In the genomic region with DNA sequence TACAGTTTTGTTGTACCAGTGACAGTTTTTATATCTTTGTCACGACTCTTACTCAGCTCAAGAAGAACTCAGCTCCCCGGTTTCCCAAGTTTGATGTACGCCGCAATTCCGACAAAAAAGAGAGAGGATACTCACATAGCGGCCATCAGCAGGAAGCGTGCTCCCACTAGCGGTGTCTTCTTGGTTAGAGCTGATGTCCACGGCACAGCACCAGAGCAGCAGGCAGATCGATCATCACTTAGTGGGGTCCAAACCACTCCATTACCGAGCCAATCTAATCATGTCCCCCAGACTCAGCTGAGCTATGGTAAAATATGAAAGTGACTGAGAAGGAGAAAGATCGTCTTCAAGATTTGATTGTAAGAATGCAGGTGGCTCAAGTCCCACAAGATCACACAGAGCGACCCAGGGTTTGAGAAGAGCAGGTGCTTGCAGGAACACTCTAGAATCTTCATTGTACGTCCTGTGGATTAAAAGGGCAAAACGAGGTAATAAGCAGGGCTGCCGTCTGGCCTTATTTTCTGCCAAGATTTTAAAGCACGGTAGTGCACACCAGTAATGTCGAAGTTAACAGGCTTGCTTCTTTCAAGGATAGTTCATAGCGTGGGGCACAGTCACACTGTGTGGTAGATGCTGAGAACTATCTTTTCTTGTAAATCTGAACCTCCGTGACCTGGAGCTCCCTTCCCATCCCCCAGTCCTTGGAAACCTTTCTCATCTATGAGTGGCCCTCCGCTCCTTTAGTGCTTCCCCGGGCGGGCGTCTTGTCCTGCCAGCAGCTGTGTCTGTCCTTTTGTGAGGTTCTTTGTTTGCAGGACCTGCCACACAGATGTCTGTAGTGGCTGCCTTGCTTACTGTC, we compare ENCODE assay signal across 11 mouse cellular contexts. TPM values are rescaled to one million over a fixed set of nuclear protein-coding genes. Genes with fewer than 3 reads are reported as not detected.
DNase-seq lines count a peak whose midpoint lies in the region; ATAC-seq and TF ChIP-seq lines count a peak whose summit lies in the region.
"Had no signal": no experiment of that assay in that cellular context is flagged by ENCODE, and none has a peak within 500 bp of the region (broad histone marks: within the 10 kb centered on the region; RNA-seq: fewer than 3 reads in every experiment).

No protein-coding gene starts in this region.

- H3K4me2 ChIP-seq in forebrain, embryonic 11.5 days (ENCODE audit: low read depth, low read length, severe bottlenecking), result peak overlapping the region; percentile 37; the same call in 1 of the 2 replicates
- no peak overlapping the region for H3K4me2 ChIP-seq in hindbrain, postnatal 0 days (ENCODE audit: low read depth, low read length)

- no peaks in the 10 kb centered on the region for H3K9me3 ChIP-seq in forebrain, embryonic 11.5 days (ENCODE audit: control insufficient read depth, low read length)
- H3K9me3 ChIP-seq in hindbrain, postnatal 0 days (ENCODE audit: low read length), result no peaks in the 10 kb centered on the region

- H3K9ac ChIP-seq in liver, adult 2 months (ENCODE audit: low read depth, low read length), result no peak overlapping the region
- H3K9ac ChIP-seq in forebrain, embryonic 11.5 days (ENCODE audit: low read length), result peak overlapping the region; percentile 45
- no peak overlapping the region for H3K9ac ChIP-seq in hindbrain, postnatal 0 days (replicated peaks; ENCODE audit: low read length)

- H3K79me2 ChIP-seq in liver, adult 2 months (ENCODE audit: control insufficient read depth, insufficient read depth, low read length), result no peaks in the 10 kb centered on the region

- 45% methylated on average over 24 of the region's 24 CpGs for WGBS in liver, adult 2 months
- 24% methylated on average over 24 of the region's 24 CpGs for WGBS in forebrain, embryonic 11.5 days
- WGBS in hindbrain, postnatal 0 days, result 28% methylated on average over 24 of the region's 24 CpGs

- H3K4me3 ChIP-seq in liver, adult 2 months (ENCODE audit: insufficient read depth, low read depth, low read length), result no peak overlapping the region
- no peak overlapping the region for H3K4me3 ChIP-seq in forebrain, embryonic 11.5 days (ENCODE audit: low read depth, low read length)
- no peak overlapping the region for H3K4me3 ChIP-seq in hindbrain, postnatal 0 days (ENCODE audit: low read length)

- H3K27ac ChIP-seq in liver, adult 2 months (replicated peaks; ENCODE audit: insufficient read depth, low read depth, low read length), result no peak overlapping the region
- peak overlapping the region; percentile 70 for H3K27ac ChIP-seq in forebrain, embryonic 11.5 days (ENCODE audit: low read depth, low read length)
- H3K27ac ChIP-seq in hindbrain, postnatal 0 days, result no peak overlapping the region
- H3K27ac ChIP-seq: macrophage had no signal

- peaks cover 31% of the 10 kb centered on the region for H3K27me3 ChIP-seq in liver, adult 2 months (ENCODE audit: control insufficient read depth, insufficient read depth, low read length)
- peaks cover 39% of the 10 kb centered on the region for H3K27me3 ChIP-seq in forebrain, embryonic 11.5 days (ENCODE audit: control insufficient read depth, insufficient read depth, low read length)
- H3K27me3 ChIP-seq in hindbrain, postnatal 0 days (ENCODE audit: insufficient read depth, low read length), result peaks cover 73% of the 10 kb centered on the region

- TF ChIP-seq CTCF in liver, adult 2 months (IDR thresholded peaks at IDR 0.05; ENCODE audit: low read depth, low read length), result peak; percentile 19; the same call in 1 of the 2 replicates
- TF ChIP-seq CTCF in hindbrain, postnatal 0 days (IDR thresholded peaks at IDR 0.05; ENCODE audit: low read depth), result peak; percentile 60

- no peak for DNase-seq in liver, adult 2 months (ENCODE audit: extremely low read depth, low read depth, low spot score)
- no peak for DNase-seq in liver
- no peak for DNase-seq in forebrain, embryonic 11.5 days (ENCODE audit: low spot score)
- peak; percentile 62 for DNase-seq in hindbrain, postnatal 0 days (ENCODE audit: low spot score)
- peak; percentile 52 for DNase-seq in retina, postnatal 1 day
- no peak for DNase-seq in urinary bladder, postnatal 4 days (ENCODE audit: low spot score in 2 of 2)
- DNase-seq in spleen, postnatal 4 days (ENCODE audit: low spot score in 2 of 2), result no peak
- DNase-seq: heart, postnatal 4 days; right cerebral cortex, postnatal 4 days; thymus, postnatal 14 days had no signal

- TF ChIP-seq POLR2A in liver, adult 2 months (IDR thresholded peaks at IDR 0.05; ENCODE audit: extremely low read depth, insufficient read depth, low read length), result no peak

- no peaks in the 10 kb centered on the region for H3K36me3 ChIP-seq in liver, adult 2 months (ENCODE audit: control insufficient read depth, insufficient read depth, low read length)
- H3K36me3 ChIP-seq in forebrain, embryonic 11.5 days (ENCODE audit: control insufficient read depth, insufficient read depth, low read length), result no peaks in the 10 kb centered on the region
- H3K36me3 ChIP-seq in hindbrain, postnatal 0 days (ENCODE audit: insufficient read depth, low read length), result no peaks in the 10 kb centered on the region

- ATAC-seq in forebrain, embryonic 11.5 days (replicated peaks; ENCODE audit: low FRiP score), result peak; percentile 53
- no peak for ATAC-seq in hindbrain, postnatal 0 days

- H3K4me1 ChIP-seq in liver, adult 2 months (ENCODE audit: control insufficient read depth, insufficient read depth, low read length), result no peaks in the 10 kb centered on the region
- peaks cover 14% of the 10 kb centered on the region for H3K4me1 ChIP-seq in forebrain, embryonic 11.5 days (replicated peaks; ENCODE audit: control insufficient read depth, insufficient read depth, low read length)
- peaks cover 4% of the 10 kb centered on the region; the same call in 1 of the 2 replicates for H3K4me1 ChIP-seq in hindbrain, postnatal 0 days (ENCODE audit: insufficient read depth, low read length)

RNA-seq across cellular contexts. Expression of gene Zdbf2, which starts 20.5 kb away (rescaled TPM):
- under 0.01 and 0.07 TPM in 2 replicates for total RNA-seq in liver, adult 2 months (2014; rRNA removed)
- polyA plus RNA-seq in liver, adult 2 months (2012; rRNA removed), result not detected in 2 replicates
- 25.8 and 26.7 TPM in 2 replicates for polyA plus RNA-seq in forebrain, embryonic 11.5 days (2014; fragmentation: Nextera tagmentation; extraction: Ambion mirVana)
- 17.4 and 30.5 TPM in 2 replicates for total RNA-seq in hindbrain, postnatal 0 days (2014; rRNA removed)
- 36.4 and 38.2 TPM in 2 replicates for polyA plus RNA-seq in hindbrain, postnatal 0 days (2015; fragmentation: Nextera tagmentation; extraction: Ambion mirVana)
- polyA plus RNA-seq: macrophage had no signal

RNA-seq across cellular contexts. Expression of gene Gpr1, which starts 38.2 kb away (rescaled TPM):
- total RNA-seq in liver, adult 2 months (2014; rRNA removed), result not detected in 2 replicates
- not detected in 2 replicates for polyA plus RNA-seq in liver, adult 2 months (2012; rRNA removed)
- polyA plus RNA-seq in forebrain, embryonic 11.5 days (2014; fragmentation: Nextera tagmentation; extraction: Ambion mirVana), result 0.35 TPM in 1 of 2 replicates, not detected in the other
- 1.2 TPM in 1 of 2 replicates, not detected in the other for total RNA-seq in hindbrain, postnatal 0 days (2014; rRNA removed)
- polyA plus RNA-seq in hindbrain, postnatal 0 days (2015; fragmentation: Nextera tagmentation; extraction: Ambion mirVana), result 0.34 and 0.48 TPM in 2 replicates
- total RNA-seq: heart, postnatal 4 days had no signal
- polyA plus RNA-seq: macrophage had no signal

Comparison
In these comparisons a context has a peak if more than half of its experiments do, and no peak if none do; other contexts are left out.
1. DNase-seq: peak in hindbrain, postnatal 0 days (single experiment) and retina, postnatal 1 day (single experiment); none in liver, adult 2 months (single experiment), liver (single experiment), forebrain, embryonic 11.5 days (single experiment), urinary bladder, postnatal 4 days (0 of 2) and spleen, postnatal 4 days (0 of 2).
2. RNA of gene Zdbf2, which starts 20.5 kb away (polyA plus RNA-seq): 36.4 to 38.2 TPM in hindbrain, postnatal 0 days and 25.8 to 26.7 TPM in forebrain, embryonic 11.5 days; not detected in liver, adult 2 months; every median in the first group is over 10 times any median in the second.